Mouse (Mus musculus): Measurements from ENCODE around the gene Hils1.
A peak's percentile ranks its signal among the peaks of the same experiment; 100 is the strongest.

Gene Hils1

GRCm38 (mm10) chr11:94967419-94967818, at the start of gene Hils1:
Gene Hils1, plus strand, starts transcription at chr11:94967593.
- no peak for DNase-seq

- no peak for DNase-seq
Observed at GRCm38 (mm10) chr11:94917717-94918116, 49.7 kb upstream of the Hils1 start.

- no peak for DNase-seq
Observed at GRCm38 (mm10) chr11:94920996-94921401, 46.4 kb upstream of the Hils1 start.

GRCm38 (mm10) chr11:94924977-94925376, 42.4 kb upstream of the Hils1 start:
- no peak for DNase-seq

- DNase-seq = no peak
Observed at GRCm38 (mm10) chr11:94926431-94926830, 41.0 kb upstream of the Hils1 start.

GRCm38 (mm10) chr11:94927771-94928291, 39.6 kb upstream of the Hils1 start:
- DNase-seq = no peak

- DNase-seq = peak; percentile 58 to 74
Observed at GRCm38 (mm10) chr11:94928820-94929219, 38.6 kb upstream of the Hils1 start.

- DNase-seq = no peak
Observed at GRCm38 (mm10) chr11:94929599-94929998, 37.8 kb upstream of the Hils1 start.

- DNase-seq = no peak
Observed at GRCm38 (mm10) chr11:94930151-94930550, 37.2 kb upstream of the Hils1 start.

GRCm38 (mm10) chr11:94933584-94933983, 33.8 kb upstream of the Hils1 start:
- no peak for DNase-seq

GRCm38 (mm10) chr11:94934526-94934925, 32.9 kb upstream of the Hils1 start:
- no peak for DNase-seq

- DNase-seq = no peak
Observed at GRCm38 (mm10) chr11:94936045-94936444, 31.3 kb upstream of the Hils1 start, which contains the start of gene Col1a1. Gene Col1a1, plus strand, starts transcription at chr11:94936224.

- DNase-seq = peak; percentile 95 to 96
Observed at GRCm38 (mm10) chr11:94936851-94937295, 30.5 kb upstream of the Hils1 start.

GRCm38 (mm10) chr11:94937335-94937781, 30.0 kb upstream of the Hils1 start:
- DNase-seq = no peak

GRCm38 (mm10) chr11:94937787-94938186, 29.6 kb upstream of the Hils1 start:
- no peak for DNase-seq

GRCm38 (mm10) chr11:94938296-94938695, 29.1 kb upstream of the Hils1 start:
- no peak for DNase-seq

GRCm38 (mm10) chr11:94939280-94939679, 28.1 kb upstream of the Hils1 start:
- peak; percentile 82 to 86 for DNase-seq

GRCm38 (mm10) chr11:94941121-94941520, 26.3 kb upstream of the Hils1 start:
- no peak for DNase-seq

GRCm38 (mm10) chr11:94941776-94942175, 25.6 kb upstream of the Hils1 start:
- DNase-seq = no peak

- peak in 1 of 2 experiments; percentile 67 for DNase-seq
Observed at GRCm38 (mm10) chr11:94942282-94943023, 24.9 kb upstream of the Hils1 start.

- DNase-seq = no peak
Observed at GRCm38 (mm10) chr11:94943054-94943453, 24.3 kb upstream of the Hils1 start.

GRCm38 (mm10) chr11:94944295-94944694, 23.1 kb upstream of the Hils1 start:
- no peak for DNase-seq

GRCm38 (mm10) chr11:94945236-94945635, 22.2 kb upstream of the Hils1 start:
- no peak for DNase-seq

- DNase-seq = no peak
Observed at GRCm38 (mm10) chr11:94952169-94952568, 15.2 kb upstream of the Hils1 start.

Measured in cerebellum, postnatal 14 days (tissue).